Mouse (Mus musculus) kidney, postnatal 14 days (tissue): ENCODE measurements around the gene Gfod2.

Source experiments
- DNase-seq: peaks from one replicate; pipeline ENCODE4 v3.0.0; 2022; ENCODE audit warnings: mixed read lengths

Gene Gfod2

DNA sequence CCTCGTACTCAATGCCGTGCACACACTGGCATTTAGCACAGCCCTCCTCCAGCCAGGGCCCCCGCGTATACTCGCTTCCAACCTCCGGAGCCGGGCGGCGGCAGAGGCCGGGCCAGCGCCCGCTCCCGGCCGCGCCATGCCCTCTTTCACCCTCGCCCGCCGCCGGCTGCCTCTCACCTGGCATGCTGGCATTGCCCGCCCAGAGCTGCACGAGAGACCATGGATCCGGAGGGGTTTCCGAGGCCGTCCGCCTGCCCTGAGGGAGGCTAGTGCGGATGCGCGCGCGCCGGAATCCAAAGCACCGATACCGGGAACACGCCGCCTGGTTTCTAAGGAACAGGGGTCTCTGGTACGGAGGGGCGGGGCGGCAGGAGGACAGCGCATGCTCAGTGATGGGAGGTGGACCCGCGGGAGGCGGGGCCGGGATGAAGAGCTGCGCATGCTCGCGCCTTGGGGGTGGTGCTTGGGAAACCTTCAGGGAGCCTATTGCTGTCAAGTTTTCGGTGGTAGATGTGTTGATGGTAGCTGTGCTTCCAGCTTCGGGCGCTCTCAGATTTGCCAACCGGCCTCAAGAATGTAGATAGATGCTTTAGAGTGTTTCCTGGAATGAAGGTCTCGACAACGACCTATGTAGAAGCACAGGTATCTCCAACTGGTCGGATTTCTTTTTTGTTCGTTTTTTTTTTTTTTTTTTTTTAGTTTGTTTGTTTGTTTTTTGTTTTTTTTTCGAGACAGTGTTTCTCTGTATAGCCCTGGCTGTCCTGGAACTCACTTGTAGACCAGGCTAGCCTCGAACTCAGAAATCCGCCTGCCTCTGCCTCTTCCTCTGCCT, at the start of gene Gfod2:
Gene Gfod2 (minus strand): TSS at position 388 of the 832 bp plus-strand sequence.
- DNase-seq, result peak; percentile 99

DNA sequence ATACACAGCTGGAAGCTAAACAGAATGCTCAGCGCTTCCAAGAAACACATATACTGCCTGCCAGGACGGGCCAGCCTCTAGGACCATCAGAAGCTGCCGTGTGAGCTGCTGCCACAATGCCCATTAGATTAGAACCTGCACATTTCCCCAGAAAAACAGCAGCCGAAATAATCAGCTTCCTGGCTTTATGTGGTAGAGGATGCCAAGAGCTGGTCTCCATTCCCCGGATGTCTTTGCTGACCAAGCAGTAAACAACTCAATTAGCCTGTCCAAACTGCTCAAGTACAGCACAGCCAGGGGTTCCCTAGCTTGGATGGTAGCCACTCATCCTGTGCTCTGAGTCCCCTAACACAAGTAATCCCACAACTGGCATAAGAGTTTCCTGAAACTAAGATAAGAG, 49.3 kb upstream of the Gfod2 start:
- DNase-seq, result peak; percentile 60

DNA sequence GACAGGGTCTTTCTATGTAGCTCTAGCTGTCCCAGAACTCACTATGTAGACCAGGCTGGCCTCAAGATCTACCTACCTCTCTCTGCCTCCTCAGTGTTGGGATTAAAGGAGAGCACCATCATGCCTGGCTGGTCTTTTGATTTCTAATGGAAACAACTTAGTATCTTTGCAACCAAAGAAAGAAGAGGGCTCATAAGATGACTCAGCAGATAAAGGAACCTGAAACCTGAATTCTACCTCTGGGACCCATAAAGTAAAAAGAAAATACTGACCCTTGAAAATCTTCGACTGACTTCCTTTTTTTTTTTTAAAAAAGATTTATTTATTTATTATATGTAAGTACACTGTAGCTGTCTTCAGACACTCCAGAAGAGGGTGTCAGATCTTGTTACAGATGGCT, 47.5 kb upstream of the Gfod2 start:
- DNase-seq, result no peak

DNA sequence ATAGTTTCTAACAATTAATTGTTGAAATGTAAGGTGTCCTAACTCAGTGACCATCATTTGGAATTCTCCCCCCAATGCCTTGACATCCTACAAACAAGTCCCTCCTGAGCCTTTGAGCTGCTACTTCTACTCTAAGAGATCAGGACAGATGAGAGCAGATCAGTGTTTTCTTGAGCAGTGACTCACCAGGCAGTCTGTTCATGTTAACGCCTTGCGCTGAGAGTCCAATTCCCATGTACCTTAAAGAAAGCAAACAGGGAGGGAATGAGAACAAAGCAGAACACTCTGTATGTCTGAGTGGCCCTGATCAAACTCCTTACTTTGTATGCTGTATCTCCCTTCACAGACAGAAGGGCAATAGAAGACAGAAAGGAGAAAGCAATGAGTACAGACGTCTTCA, 46.9 kb upstream of the Gfod2 start:
- DNase-seq, result no peak

DNA sequence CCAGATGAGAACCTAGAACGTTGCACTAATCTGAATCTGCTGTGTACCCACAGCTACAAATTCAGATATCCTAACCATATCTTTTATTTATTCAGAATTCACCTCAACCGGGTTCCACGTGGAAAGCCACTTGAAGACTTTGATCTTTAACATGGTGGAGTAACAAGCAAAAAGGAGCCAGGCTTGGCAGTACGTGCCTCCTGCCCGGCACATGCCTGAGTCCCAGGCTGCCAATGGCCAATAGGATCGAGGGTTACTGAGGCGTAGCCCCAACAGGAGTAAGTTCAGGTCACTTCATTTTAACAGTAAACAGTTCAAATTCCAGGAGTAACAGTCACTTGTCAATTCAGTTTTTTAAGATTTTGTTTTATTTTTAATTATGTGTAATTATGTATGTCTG, 46.3 kb upstream of the Gfod2 start:
- peak; percentile 74 for DNase-seq

DNA sequence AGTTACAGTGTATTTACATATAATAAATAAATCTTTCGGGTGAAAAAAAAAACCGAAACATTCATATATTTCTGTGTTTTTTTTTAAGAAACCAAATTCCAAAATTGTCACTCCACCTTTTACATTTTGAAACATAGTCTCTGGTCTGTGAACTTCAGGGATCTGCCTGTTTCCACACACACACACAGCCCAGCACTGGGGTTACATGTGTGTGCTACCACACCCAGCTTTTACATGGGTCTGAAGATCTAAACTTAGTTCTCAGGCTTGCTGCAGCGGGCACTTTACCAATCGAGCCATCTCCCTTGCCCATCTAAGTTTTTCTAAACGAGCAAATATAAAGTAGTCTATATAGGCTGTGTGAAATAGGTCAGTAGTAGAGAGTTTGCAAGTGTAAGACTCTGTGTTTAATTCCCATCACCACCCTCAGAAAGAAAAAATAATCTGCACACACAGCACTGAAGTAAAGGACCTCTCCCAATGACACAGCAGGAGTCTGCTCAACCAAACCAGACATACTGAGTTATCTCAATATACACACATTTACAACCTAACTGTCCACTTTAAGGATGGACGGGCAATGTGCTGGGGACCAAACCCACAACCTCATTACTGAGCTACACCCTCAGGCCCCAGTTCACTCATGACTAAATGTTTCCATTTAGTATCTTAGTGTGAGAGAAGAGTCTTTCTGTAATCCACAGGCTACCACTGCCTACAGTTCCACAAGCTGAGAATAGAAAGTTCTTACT, 42.9 kb upstream of the Gfod2 start:
- DNase-seq, result no peak

DNA sequence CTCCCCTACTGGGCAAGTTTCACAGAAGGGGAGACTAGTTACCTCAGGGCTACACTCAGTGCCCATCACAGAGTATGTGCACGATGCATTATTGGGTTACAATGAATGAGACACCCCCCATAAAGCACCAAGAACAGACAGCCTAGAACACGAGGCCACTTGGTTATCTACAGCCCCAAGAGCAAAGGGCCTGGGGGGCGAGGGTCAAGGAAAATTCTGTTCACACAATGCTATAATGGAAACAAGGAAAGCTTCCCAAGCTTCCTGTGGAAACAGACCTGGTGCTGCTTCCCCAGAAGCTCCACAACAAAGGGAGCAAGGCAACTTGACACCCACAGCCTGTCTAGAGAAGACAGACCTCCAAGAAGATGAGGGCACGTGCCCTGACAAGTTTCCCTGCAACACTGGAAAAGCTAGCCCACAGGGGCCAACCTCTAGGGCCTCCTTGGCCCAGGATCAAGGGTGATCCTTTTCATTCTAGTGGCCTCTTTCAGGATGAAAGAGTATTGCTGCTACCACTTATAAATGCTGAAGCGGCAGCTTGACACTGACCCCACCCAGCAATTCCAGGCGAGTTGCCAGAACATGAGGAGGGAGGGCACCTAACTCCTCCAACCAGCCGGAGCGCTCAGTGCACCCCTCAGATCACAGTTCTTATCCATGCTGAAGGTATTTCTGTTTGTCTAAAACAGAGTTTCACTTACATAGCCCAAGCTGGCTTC, 40.8 kb upstream of the Gfod2 start:
- DNase-seq, result peak; percentile 91

DNA sequence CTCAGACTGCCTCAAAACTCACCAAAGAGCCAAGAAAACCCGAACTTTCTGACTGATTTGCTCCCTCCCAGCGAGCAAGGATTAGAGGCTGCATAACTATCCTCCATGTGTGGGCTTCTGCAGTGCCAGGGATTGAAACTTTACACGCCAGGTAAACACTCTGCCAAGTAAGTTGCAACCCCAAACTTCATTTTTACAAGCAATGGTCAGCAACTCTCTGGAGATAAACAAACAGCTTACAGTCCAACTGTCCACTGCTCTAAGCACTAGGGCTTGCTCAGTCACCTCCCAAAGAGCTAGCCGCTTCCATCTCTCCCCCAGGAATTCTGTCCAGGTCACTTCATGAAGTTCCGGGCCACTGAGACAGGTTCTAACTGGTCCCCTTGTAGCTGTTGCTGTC, 39.9 kb upstream of the Gfod2 start:
- DNase-seq, result no peak

DNA sequence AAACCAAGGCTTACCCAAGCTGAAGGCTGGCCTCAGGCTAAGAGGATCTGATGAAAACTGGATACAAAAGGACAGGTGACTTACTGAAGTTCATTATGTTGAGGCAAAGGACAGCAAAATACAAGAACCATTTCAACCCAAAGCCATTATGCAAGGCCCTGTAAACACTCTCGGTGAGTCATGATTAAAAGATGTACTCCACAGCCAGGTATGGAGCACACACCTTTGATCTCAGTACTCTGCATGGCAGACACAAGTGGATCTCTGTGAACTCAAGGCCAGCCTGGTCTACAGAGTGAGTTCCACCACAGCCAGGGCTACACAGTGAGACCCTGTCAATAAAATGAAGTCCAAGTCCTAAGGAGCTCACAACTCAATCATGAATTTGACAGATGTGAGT, 37.3 kb upstream of the Gfod2 start:
- DNase-seq, result no peak

DNA sequence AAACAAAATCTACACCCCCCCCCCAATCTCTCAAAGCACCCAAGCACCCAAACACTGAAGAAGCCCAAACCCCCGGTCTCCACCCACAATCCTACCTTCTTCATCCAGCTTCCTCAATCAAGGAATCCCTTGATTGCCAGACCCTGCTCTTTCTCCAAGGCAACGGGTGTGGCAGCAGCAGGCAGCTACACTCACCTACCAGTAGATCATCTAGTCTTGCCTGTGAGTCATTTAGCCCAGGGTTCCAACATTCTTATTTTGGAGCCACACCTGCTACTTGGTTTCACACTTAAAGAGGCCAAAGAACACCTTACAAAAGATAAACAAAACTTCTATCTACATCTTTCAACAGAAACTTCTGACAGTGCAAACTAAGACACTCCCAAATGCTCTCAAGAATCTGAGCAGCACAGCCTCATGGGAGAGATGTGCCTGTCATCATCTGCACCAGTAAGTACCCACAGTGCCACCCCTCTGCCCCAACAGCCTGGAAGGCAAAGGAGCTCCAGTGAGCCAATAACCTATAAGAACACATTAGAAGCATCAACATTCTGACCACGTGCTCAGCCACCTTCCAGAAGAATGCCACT, 35.6 kb upstream of the Gfod2 start:
- no peak for DNase-seq

DNA sequence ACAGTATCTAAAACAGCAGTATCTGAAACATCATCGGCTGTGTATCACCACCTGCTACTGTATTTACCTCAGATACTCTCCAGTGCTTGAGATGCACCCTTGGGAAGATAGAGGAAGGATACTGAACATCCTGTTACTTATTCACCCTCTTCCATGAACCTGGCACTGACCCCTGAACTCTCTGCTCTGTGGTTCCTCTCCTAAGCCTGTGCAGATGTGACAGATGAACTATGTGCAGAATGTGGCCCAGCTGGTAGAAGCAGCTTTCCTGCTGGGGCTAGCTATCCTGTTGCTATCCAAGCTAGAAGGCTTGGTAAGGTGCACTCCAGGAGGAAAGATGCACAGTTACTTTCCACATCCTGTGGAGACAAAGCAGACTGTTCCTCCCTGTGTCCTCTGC, 34.9 kb upstream of the Gfod2 start:
- DNase-seq, result peak; percentile 43

DNA sequence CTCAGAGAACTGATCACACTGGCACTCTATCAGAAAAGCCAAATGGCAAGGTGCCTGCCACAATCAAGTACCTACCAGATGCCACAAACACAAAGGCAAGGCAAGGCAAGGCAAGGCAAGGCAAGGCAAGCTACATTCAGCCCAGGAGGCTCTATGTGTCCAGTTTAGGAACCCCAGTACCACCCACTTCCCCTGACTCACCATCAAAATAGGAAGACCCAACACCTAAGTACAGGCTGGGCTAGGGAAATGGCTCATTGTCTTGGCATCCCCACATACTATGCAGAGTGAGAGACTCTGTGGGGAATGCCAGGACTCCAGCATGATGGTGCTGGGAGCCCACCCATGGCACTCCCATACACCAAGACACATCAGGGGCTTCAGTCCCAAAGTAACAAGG, 31.2 kb upstream of the Gfod2 start:
- no peak for DNase-seq

DNA sequence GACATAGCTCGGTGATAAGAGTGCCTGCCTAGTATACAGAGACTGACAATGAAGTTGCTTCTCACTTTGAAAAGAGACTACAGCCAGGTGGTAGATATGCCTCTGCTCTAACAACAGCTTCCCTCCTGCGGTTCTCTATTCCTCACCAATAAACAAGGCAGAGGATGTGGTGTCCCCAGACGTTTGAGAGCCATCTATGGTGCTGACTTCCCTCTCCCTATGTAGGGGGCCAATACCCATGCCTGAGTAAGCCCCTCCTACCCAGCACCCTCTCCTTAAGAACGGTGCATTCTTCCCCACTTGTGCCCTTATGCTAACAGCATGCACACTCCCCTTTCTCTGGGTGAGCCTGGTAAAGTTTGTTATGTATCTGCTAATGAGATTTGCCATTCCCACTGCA, 30.5 kb upstream of the Gfod2 start:
- DNase-seq, result no peak

DNA sequence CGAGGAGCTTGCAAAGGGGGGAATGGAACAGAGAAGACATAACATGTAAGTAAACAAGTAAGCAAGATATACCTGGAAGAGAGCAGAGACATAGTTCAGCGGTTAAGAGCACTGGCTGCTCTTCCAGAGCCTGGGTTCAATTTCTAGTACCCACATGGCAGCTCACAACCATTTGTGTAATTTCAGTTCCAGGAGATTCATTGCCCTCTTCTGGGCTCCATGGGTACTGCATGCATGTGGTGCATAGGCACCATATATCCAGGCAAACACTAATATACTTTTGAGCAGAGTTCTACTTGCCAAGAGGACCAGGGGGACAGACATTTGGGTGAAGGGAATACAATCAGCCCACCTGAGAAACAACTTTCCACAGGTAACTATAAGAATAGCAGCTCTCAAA, 29.8 kb upstream of the Gfod2 start:
- peak; percentile 64 for DNase-seq

DNA sequence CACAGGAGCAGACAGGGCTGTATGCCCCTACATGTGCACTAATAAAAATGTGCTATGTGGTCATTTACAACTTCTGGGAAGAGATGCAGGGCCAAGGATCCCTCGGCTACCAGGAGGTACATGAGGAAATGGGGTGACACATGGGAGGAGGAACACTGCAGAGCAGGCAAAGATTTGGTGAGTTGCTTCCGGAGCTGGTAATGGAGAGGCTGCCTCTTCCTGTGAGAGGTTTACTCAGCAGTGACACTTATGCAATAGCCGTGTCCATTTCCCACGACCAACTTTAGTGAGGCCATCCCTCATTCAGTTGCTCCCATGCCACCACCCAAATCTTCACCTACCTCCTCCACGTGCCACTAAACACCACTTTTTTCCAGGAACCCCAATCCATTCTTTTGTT, 21.8 kb upstream of the Gfod2 start:
- no peak for DNase-seq

DNA sequence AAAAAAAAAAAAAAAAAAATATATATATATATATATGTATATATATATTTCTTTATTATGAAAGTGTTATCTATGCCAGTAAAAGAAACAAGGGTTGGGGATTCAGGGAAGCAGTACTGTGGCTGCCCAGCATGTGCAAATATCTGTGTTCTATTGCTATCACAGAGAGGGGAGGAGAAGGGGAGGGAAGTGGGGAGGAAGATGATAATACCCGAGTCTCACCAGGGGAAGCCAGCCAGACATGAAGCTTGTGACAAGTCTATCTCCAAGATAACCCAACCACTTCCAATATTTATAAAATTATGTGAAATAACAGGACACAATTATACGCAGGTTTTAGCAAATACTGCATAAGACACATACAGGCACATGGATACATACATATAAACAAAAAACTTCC, 19.4 kb upstream of the Gfod2 start:
- DNase-seq, result no peak

DNA sequence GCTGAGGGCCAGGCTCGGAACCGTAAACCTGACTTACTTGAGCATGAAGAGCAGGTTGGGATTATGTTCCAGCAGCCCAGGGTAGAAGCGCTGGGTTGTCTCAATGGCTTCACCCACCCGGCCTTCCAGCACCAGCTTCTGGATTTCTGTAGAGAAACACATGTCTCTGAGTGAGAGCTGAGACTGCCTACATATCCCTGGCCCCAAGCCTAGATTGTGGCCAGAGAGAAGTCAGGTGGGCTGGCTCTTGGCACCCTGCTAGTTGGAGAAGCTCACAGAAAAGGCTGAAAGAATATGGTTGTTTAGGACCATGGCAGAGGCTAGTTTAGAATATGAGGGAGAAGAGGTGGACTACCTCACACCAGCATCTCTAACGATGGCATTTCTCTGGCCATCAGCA, 16.0 kb upstream of the Gfod2 start:
- DNase-seq, result no peak

DNA sequence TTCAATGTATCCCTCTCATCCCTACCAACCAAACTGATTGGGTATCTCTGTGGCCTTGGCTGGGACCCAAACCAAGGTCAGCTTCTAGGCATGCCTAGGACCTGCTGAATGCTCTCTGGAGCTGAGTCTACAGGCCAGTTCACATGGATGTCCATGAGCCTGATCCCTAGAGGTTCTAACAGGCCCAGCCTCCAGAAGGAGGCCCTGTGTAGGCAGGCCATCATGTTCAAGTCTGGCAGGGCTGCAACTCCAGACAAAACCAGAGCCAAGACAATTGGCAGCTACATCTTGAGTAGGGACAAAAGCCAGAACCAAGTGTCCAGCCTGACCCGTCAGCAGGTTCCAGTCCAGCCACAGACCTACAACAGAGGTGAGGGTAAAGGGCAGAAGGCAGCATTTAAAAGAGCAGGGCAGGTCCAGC, 15.0 kb upstream of the Gfod2 start:
- DNase-seq, result no peak

DNA sequence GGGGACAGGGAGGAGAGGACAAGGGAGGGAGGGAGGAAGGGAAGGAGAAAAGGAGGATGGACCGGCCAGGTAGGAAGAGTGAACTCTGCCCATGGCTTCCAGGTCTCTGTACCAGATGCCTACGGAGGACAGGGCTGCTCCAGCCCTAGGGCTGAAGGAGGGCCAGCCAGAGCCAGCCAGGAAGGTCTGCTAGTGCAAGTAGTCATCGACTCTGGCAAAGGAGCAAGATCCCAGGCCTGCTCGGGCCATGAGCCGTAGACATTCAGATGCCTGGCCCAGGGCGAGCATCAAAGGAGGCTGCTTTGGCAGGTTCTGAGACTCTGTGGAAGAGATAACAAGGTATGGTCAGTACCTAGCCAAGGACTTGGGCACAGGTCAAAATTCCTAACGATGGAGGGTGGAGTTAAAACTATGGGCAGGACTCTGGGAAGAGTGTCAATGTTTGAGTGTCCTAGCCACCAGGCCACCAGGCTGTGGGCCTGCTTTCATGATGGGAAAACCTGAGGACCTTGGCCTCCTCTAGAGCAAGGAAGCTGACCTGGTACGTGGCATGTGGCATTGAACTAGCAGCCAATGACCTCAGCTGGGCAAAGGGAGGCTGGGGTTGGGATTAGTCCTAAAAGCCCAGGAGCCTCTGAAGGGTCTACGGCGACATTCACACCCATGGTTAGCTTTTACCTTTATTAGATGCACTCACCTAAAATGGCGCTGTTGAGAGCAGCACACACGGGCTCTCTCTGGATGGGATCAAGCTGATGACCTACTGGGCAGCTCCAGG, 13.1 kb upstream of the Gfod2 start:
- DNase-seq, result no peak

DNA sequence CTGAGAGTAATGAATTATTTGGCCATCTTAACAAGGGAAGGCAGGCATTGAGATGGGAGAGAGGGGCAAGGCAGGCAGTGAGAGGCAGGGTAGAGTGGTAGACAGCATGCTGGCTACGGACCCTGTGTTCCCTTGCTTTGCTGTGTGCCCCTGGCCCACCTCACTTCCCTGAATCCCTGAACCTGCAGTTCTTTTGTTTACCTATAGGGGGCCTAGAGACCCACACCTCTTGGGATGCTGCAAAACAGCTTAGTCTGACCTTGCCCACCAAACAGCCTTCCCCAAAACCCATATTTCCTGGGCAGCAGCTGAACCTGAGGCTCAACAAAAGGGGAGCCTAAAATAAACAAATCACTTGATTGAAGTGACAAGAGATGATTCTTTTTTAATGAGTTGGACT, 12.1 kb upstream of the Gfod2 start:
- DNase-seq, result peak; percentile 38

DNA sequence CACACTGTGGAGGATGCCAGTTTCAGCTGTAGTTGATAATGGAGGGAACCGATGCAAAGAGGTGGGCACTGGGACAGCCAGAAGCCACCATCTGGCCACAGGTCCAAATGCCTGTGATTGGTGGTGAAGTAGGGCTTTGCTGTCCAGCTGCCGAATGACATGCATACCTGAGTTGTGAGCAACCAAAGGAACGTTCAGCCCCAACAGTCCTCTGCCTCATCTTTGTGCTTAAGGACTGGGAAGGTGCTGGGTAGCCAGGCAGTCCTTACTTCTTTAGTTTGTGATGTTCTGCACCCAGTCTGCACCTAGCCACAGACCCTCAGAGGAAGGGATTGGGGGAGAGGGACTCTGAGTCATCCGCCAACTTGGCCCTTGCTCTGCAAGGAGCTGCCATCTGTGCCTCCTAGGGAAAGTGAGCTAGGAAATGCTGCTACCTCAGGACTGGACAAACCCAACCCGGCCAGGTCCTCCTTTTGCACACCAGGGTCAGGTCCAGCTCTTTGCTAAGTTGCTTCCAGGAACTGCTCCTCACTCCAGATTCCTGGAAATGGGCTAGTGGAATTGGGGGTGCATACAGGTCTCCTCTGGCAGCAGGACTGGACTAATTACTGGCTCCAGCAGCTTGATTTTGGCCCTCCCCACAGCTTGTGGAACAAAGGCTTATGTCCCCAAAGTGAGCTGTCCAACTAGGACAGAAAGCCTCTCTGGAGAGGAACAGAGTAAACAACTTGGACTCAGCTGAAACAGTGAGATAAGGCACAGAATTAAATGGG, 10.2 kb upstream of the Gfod2 start:
- DNase-seq, result no peak

DNA sequence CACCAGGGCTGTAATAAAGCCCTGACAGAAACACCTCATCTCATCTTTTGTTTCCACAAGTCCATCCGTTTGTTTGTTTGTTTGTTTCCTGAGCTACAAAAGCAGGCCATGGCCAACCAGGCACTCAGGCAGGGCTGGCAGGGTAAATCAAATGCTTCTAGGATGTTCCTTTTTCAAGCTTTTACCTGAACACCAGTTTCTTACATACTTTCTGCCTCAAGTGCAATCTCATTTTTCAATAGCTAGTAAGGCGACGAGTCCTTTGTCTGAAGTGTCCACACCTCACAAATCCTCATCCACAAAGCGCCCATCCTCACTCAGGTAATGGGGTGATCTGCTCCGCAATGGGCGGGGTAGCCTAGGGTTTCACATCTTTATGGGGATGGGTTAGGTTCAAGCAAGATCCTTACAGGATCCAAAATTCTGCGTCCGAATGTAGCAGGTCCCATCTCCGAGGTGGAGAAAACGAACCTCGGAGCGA, 628 bp downstream of the Gfod2 start:
- DNase-seq, result no peak
